ENCODE assay signal across 12 mouse cellular contexts in the genomic region with DNA sequence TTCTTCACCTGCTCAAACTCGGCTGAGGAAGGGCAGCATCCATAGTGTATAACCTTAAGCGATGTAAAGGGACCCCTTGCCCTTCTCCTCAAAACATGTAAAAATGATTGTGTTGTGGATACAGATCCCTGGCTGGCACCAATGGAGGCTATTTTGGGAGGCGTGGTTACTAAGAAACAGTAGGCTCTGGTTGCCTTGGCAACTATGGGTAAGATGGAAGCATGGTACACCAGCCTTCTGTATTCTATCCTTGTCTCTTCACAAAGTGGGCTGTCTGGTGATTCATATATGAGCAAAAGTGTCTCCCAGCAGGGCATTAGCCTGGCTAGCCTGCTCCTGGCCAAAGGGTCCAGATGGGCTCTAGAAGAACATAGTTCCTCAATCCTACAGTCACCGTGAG. TPM values are rescaled to one million over a fixed set of nuclear protein-coding genes. Genes with fewer than 3 reads are reported as not detected.
DNase-seq lines count a peak whose midpoint lies in the region; ATAC-seq and TF ChIP-seq lines count a peak whose summit lies in the region.
"Had no signal": no experiment of that assay in that cellular context is flagged by ENCODE, and none has a peak within 500 bp of the region (broad histone marks: within the 10 kb centered on the region; RNA-seq: fewer than 3 reads in every experiment).

No protein-coding gene starts in this region.

- H3K27ac ChIP-seq in testis, adult 2 months (ENCODE audit: control insufficient read depth, insufficient read depth, low read depth, low read length): no peak overlapping the region
- peak overlapping the region; percentile 30; the same call in 1 of the 2 replicates for H3K27ac ChIP-seq in midbrain, embryonic 16.5 days (ENCODE audit: low read length)
- no peak overlapping the region for H3K27ac ChIP-seq in heart, embryonic 12.5 days (ENCODE audit: poor library complexity, severe bottlenecking)
- H3K27ac ChIP-seq: neural tube, embryonic 12.5 days had no signal

- TF ChIP-seq POLR2A in testis, adult 2 months (IDR thresholded peaks at IDR 0.05; ENCODE audit: control insufficient read depth, low read depth, low read length): no peak

- ATAC-seq in midbrain, embryonic 16.5 days: peak; percentile 71; the same call in 1 of the 2 replicates
- ATAC-seq in heart, embryonic 12.5 days (ENCODE audit: insufficient number of reproducible peaks, low FRiP score): no peak

- WGBS in midbrain, embryonic 16.5 days: 72% methylated on average over 4 of the region's 4 CpGs
- 84% methylated on average over 4 of the region's 4 CpGs for WGBS in heart, embryonic 12.5 days

- H3K9ac ChIP-seq in midbrain, embryonic 16.5 days (ENCODE audit: low read depth, low read length): no peak overlapping the region
- H3K9ac ChIP-seq in heart, embryonic 12.5 days: no peak overlapping the region
- H3K9ac ChIP-seq: neural tube, embryonic 12.5 days had no signal

- TF ChIP-seq CTCF in testis, adult 2 months (IDR thresholded peaks at IDR 0.05; ENCODE audit: control insufficient read depth, insufficient read depth, insufficient replicate concordance, low read depth, low read length): no peak

- H3K36me3 ChIP-seq in testis, adult 2 months (ENCODE audit: control insufficient read depth, insufficient read depth, low read length): no peaks in the 10 kb centered on the region
- H3K36me3 ChIP-seq in midbrain, embryonic 16.5 days (ENCODE audit: control insufficient read depth, insufficient read depth, low read length): no peaks in the 10 kb centered on the region
- no peaks in the 10 kb centered on the region for H3K36me3 ChIP-seq in heart, embryonic 12.5 days
- H3K36me3 ChIP-seq: neural tube, embryonic 12.5 days had no signal

- H3K27me3 ChIP-seq in testis, adult 2 months (ENCODE audit: control insufficient read depth, insufficient read depth, low read length): no peaks in the 10 kb centered on the region
- no peaks in the 10 kb centered on the region for H3K27me3 ChIP-seq in midbrain, embryonic 16.5 days (ENCODE audit: control insufficient read depth, insufficient read depth, low read depth, low read length)
- no peaks in the 10 kb centered on the region for H3K27me3 ChIP-seq in heart, embryonic 12.5 days (replicated peaks)
- H3K27me3 ChIP-seq: neural tube, embryonic 12.5 days had no signal

- H3K4me2 ChIP-seq in midbrain, embryonic 16.5 days (ENCODE audit: low read length): no peak overlapping the region
- no peak overlapping the region for H3K4me2 ChIP-seq in heart, embryonic 12.5 days
- H3K4me2 ChIP-seq: neural tube, embryonic 12.5 days had no signal

- DNase-seq in testis, postnatal 10 days (ENCODE audit: low spot score): no peak
- DNase-seq in layer of hippocampus, adult 9-10 months (ENCODE audit: low spot score): peak; percentile 63
- no peak for DNase-seq in B cell, adult 2 months
- no peak for DNase-seq in T-cell, adult 2 months (ENCODE audit: low spot score)
- DNase-seq: heart, postnatal 36 days; kidney, adult 9 months; thymus, postnatal 14 days had no signal

- peaks cover 5% of the 10 kb centered on the region for H3K4me1 ChIP-seq in testis, adult 2 months (ENCODE audit: control insufficient read depth, insufficient read depth, low read length)
- peaks cover 3% of the 10 kb centered on the region; the same call in 1 of the 2 replicates for H3K4me1 ChIP-seq in midbrain, embryonic 16.5 days (ENCODE audit: control insufficient read depth, insufficient read depth, low read length)
- H3K4me1 ChIP-seq in heart, embryonic 12.5 days (replicated peaks): no peaks in the 10 kb centered on the region
- H3K4me1 ChIP-seq: neural tube, embryonic 12.5 days had no signal

- H3K4me3 ChIP-seq in testis, adult 2 months (ENCODE audit: control insufficient read depth, low read depth, low read length): peak overlapping the region; percentile 66
- no peak overlapping the region for H3K4me3 ChIP-seq in midbrain, embryonic 16.5 days (ENCODE audit: low read depth, low read length)
- H3K4me3 ChIP-seq in heart, embryonic 12.5 days: no peak overlapping the region
- H3K4me3 ChIP-seq: erythroblast, embryonic 14.5 days; neural tube, embryonic 12.5 days had no signal

- H3K9me3 ChIP-seq in midbrain, embryonic 16.5 days (replicated peaks; ENCODE audit: control insufficient read depth, low read length, poor library complexity, severe bottlenecking): no peaks in the 10 kb centered on the region
- H3K9me3 ChIP-seq in heart, embryonic 12.5 days (replicated peaks): no peaks in the 10 kb centered on the region
- H3K9me3 ChIP-seq: neural tube, embryonic 12.5 days had no signal

RNA-seq across cellular contexts. Expression of gene Pdia6, which starts 38.4 kb away (rescaled TPM):
- polyA plus RNA-seq in testis, adult 2 months (2012; rRNA removed): 97.2 and 119 TPM in 2 replicates
- 273 and 301 TPM in 2 replicates for polyA plus RNA-seq in midbrain, embryonic 16.5 days (2015; fragmentation: Nextera tagmentation; extraction: Ambion mirVana)
- polyA plus RNA-seq in heart, embryonic 12.5 days (2016; fragmentation: Nextera tagmentation; extraction: Ambion mirVana): 465 and 478 TPM in 2 replicates

RNA-seq across cellular contexts. Expression of gene Kcnf1, which starts 51.2 kb away (rescaled TPM):
- 0.59 and 0.78 TPM in 2 replicates for polyA plus RNA-seq in testis, adult 2 months (2012; rRNA removed)
- 6.5 TPM in 2 replicates for polyA plus RNA-seq in midbrain, embryonic 16.5 days (2015; fragmentation: Nextera tagmentation; extraction: Ambion mirVana)
- polyA plus RNA-seq in heart, embryonic 12.5 days (2016; fragmentation: Nextera tagmentation; extraction: Ambion mirVana): 0.50 and 0.55 TPM in 2 replicates
- polyA plus RNA-seq: erythroblast, embryonic 14.5 days had no signal
